Mouse (Mus musculus): Measurements from ENCODE around the gene Hagh. TPM values are rescaled to one million over a fixed set of nuclear protein-coding genes. Genes with fewer than 3 reads are reported as not detected.
A peak's percentile ranks its signal among the peaks of the same experiment; 100 is the strongest.

Gene Hagh
- polyA plus RNA-seq, 1 experiment from 2014 or later: 117 TPM

DNA sequence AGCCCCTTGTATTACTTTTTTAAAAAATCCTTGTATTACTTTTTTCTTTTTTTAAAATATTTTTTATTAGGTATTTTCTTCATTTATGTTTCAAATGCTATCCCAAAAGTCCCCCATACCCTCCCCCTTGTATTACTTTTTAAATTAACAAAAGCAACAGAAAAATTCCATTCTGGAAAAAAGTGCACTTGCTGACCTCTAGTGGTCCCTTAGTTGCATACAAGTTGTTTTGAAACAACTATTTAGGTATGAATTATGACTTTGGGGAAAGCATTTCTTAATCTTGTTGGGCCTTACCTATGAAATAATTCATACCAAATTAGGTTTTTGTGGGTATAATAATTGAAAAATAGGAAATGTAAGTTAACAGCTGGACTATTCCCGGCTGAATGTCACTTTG lies 22.4 kb upstream of the Hagh start:
- Histone ChIP-seq H3K4me2 (no peak overlapping the region), H3K36me3 (replicated peaks) (no peaks in the 10 kb centered on the region), H3K9me3 (replicated peaks) (no peaks in the 10 kb centered on the region), H3K9ac (no peak overlapping the region), H3K4me1 (replicated peaks) (peaks cover 17% of the 10 kb centered on the region), H3K27me3 (peaks cover 8% of the 10 kb centered on the region; the same call in 1 of the 2 replicates), H3K4me3 (replicated peaks) (no peak overlapping the region), H3K27ac (replicated peaks) (no peak overlapping the region)
- ATAC-seq (ENCODE audit: insufficient read depth): no peak
- 25% methylated on average over 1 of the region's 1 CpGs for WGBS (ENCODE audit: insufficient replicate concordance)

DNA sequence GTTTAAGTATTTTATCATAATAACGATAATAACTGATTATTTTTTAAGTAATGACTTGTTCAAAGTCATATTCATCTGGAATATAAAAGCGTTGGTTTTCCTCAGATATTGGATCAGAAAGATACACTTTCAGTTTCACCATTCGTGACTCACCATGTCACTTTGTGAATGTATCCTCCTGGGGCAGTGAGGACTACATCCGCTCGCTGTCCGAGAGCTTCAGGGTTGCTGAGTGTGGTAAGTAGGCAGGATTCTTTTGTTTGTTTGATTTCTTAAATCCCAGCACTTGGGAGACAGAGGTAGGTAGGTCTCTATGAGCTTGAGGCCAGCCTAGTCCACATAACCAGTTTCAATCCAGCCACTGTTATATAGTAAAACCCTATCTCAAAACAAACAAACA lies 21.8 kb upstream of the Hagh start:
- Histone ChIP-seq H3K27ac (replicated peaks) (no peak overlapping the region), H3K4me3 (replicated peaks) (no peak overlapping the region), H3K9me3 (replicated peaks) (no peaks in the 10 kb centered on the region), H3K9ac (no peak overlapping the region), H3K4me2 (no peak overlapping the region), H3K4me1 (replicated peaks) (peaks cover 13% of the 10 kb centered on the region), H3K36me3 (replicated peaks) (no peaks in the 10 kb centered on the region), H3K27me3 (peaks cover 8% of the 10 kb centered on the region; the same call in 1 of the 2 replicates)
- no peak for ATAC-seq (ENCODE audit: insufficient read depth)
- 55% methylated on average over 6 of the region's 6 CpGs for WGBS (ENCODE audit: insufficient replicate concordance)

DNA sequence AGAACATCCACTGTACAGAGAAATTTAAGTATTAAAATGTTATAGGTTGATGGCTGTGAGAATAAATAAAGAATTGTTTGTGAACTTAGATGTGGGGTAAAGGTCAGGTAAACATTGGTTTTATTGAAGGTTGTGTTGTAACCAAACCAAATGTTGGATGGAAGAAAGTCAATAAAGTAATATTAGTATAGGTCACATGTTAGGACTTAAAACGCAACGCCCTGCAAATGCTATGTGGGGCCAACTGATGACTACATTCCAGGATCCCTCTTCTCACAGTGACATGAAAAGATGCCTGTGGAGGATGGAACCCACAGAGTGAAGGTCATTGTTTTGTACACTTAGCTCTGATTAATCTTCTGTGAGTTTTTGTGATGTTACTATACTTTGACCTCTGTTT lies 20.5 kb upstream of the Hagh start:
- Histone ChIP-seq H3K27me3 (peaks cover 16% of the 10 kb centered on the region), H3K9ac (no peak overlapping the region), H3K36me3 (replicated peaks) (no peaks in the 10 kb centered on the region), H3K27ac (replicated peaks) (no peak overlapping the region), H3K9me3 (replicated peaks) (no peaks in the 10 kb centered on the region), H3K4me2 (no peak overlapping the region), H3K4me3 (replicated peaks) (no peak overlapping the region), H3K4me1 (replicated peaks) (peaks cover 9% of the 10 kb centered on the region)
- no peak for ATAC-seq (ENCODE audit: insufficient read depth)
- 58% methylated on average over 2 of the region's 2 CpGs for WGBS (ENCODE audit: insufficient replicate concordance)

DNA sequence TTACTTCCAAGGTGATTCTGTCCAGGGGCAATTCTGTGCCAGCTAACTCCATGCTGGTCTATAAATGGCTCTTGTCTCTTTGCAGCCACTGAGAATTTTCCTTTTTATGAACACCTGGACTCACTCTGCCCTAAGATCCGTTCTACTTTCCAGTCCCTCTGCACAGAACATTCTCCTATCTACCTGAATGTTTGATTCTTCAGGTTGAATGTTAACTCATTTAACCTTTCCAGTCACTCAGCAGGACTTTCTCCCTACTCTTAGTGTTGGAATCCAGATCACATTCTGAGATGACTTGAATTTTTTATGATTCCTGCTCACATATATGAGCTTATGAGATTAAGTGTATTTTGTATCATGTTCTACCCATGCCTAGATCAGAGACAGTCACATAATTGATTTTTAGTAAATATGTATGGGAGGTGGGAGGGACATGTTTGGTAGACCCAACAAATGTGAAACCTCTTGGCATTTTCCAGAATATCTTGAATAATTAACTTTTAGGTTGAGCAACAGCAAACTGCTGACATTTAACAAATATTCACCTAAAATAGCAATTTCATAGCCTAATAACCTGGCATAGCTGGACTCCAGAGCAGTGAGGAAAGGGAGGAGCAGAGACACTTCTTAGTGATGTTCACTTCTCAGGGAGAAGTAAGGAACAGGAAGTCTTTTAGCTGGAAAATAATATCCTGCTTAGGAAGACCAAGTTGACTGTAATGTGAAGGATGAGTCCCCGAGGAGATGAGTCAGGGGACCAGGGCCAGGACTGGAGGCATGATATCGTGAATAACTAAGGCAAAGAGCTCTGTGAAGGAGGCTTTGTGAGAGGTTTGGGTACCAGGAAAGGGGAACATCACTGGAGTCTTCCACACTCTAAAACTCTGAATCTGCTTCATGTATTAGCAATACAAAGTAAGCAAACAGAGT lies 18.3 kb upstream of the Hagh start:
- Histone ChIP-seq H3K36me3 (replicated peaks) (no peaks in the 10 kb centered on the region), H3K9me3 (replicated peaks) (no peaks in the 10 kb centered on the region), H3K4me3 (replicated peaks) (no peak overlapping the region), H3K4me2 (no peak overlapping the region), H3K9ac (no peak overlapping the region), H3K27ac (replicated peaks) (no peak overlapping the region), H3K4me1 (replicated peaks) (no peaks in the 10 kb centered on the region), H3K27me3 (peaks cover 32% of the 10 kb centered on the region)
- no peak for ATAC-seq (ENCODE audit: insufficient read depth)
- 42% methylated on average over 3 of the region's 3 CpGs for WGBS (ENCODE audit: insufficient replicate concordance)

DNA sequence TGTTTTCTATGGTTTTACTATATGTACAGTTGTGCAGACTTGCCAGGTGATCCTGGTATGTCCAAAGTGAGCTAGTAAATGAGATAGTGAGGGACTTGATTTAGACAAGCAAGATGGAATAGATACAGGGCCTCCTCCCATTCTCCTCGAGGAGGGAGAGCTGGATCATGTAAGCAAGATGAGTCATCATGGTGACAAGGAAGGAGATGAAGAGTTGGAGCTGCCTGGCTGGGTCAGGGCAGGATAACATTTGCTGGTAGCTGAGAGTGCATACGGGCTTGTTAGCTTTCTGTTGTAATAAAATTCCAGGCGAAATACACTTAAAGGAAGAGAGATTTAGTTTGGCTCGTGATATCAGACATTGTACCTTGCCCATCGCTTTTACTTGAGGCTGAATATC lies 398 bp downstream of the Hagh start:
- H3K27me3 ChIP-seq: peaks cover 37% of the 10 kb centered on the region
- H3K9me3 ChIP-seq (replicated peaks): no peaks in the 10 kb centered on the region
- H3K27ac ChIP-seq (replicated peaks): no peak overlapping the region
- no peak overlapping the region for H3K9ac ChIP-seq
- H3K36me3 ChIP-seq (replicated peaks): no peaks in the 10 kb centered on the region
- no peak for ATAC-seq (ENCODE audit: insufficient read depth)
- H3K4me2 ChIP-seq: no peak overlapping the region
- 43% methylated on average over 5 of the region's 5 CpGs for WGBS (ENCODE audit: insufficient replicate concordance)
- peaks cover 14% of the 10 kb centered on the region; the same call in 1 of the 2 replicates for H3K4me1 ChIP-seq (replicated peaks)
- H3K4me3 ChIP-seq (replicated peaks): no peak overlapping the region

DNA sequence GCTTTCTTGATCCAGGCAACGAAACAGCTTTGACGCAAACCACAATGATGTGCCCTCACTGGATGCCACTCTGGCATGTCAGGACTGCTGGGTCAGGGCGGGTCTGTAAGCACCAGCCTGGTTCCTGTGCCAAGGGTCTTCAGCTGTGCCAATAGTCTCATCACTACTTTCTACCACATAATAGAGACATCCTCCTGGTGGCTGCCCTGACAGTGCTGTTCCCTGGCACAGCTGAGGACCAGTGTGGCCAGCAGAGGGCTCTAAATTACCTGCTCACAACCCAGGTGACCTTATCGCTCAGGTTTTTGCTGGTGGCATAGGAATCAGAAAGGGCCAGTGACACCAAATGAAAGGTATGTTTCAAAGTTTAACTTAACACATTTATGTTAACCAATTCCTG lies 1.2 kb downstream of the Hagh start:
- no peak overlapping the region for H3K27ac ChIP-seq (replicated peaks)
- H3K4me3 ChIP-seq (replicated peaks): no peak overlapping the region
- H3K4me2 ChIP-seq: no peak overlapping the region
- peaks cover 31% of the 10 kb centered on the region; the same call in 1 of the 2 replicates for H3K27me3 ChIP-seq
- H3K9me3 ChIP-seq (replicated peaks): no peaks in the 10 kb centered on the region
- WGBS (ENCODE audit: insufficient replicate concordance): 55% methylated on average over 4 of the region's 4 CpGs
- peaks cover 17% of the 10 kb centered on the region; the same call in 1 of the 2 replicates for H3K4me1 ChIP-seq (replicated peaks)
- H3K9ac ChIP-seq: no peak overlapping the region
- peak; percentile 40; the same call in 1 of the 2 replicates for ATAC-seq (ENCODE audit: insufficient read depth)
- no peaks in the 10 kb centered on the region for H3K36me3 ChIP-seq (replicated peaks)

DNA sequence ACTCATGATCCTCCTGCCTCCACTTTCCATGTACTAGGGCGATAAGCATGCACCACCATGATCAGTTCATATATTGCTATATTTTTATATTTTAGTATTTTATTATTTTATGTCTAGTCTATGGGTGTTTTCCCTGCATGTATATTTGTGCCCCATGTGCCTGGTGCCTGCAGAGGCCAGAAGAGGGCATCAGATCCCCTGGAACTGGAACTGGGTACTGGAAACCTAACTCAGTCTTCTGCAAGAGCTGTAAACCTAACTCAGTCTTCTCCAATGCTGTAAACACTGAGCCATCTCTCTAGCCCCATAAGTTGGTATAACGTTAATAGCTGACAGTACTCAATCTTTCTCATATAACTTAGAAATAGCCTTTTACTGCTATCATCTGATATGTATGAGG lies 2.7 kb downstream of the Hagh start:
- Histone ChIP-seq H3K27ac (replicated peaks) (no peak overlapping the region), H3K27me3 (peaks cover 19% of the 10 kb centered on the region; the same call in 1 of the 2 replicates), H3K4me3 (replicated peaks) (no peak overlapping the region), H3K4me1 (replicated peaks) (peaks cover 30% of the 10 kb centered on the region), H3K9ac (no peak overlapping the region), H3K36me3 (replicated peaks) (peaks cover 5% of the 10 kb centered on the region; the same call in 1 of the 2 replicates), H3K4me2 (no peak overlapping the region), H3K9me3 (replicated peaks) (no peaks in the 10 kb centered on the region)
- no peak for ATAC-seq (ENCODE audit: insufficient read depth)
- 41% methylated on average over 2 of the region's 2 CpGs for WGBS (ENCODE audit: insufficient replicate concordance)

DNA sequence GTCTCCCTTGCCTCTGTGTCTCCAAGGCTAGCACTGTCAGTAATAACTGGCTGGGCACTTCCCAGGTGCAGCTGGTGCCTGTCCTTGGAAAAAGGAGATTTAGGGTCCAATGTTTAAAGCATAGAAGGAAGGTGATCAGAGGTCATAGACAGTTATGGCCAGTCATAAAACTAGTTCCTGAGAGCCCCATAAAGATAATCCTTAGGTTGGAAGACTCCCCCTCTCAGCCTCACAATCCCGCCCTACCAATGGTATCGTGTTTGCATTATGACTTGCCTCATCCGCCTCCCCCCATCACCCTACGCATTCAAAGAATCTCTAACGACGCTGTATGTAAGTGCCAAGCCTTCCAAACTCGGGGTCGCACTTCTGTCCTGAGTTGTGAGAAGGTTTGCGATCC lies 4.6 kb downstream of the Hagh start:
- no peak overlapping the region for H3K27ac ChIP-seq (replicated peaks)
- no peak overlapping the region for H3K4me3 ChIP-seq (replicated peaks)
- no peak for ATAC-seq (ENCODE audit: insufficient read depth)
- no peak overlapping the region for H3K4me2 ChIP-seq
- H3K27me3 ChIP-seq: peaks cover 15% of the 10 kb centered on the region; the same call in 1 of the 2 replicates
- H3K9me3 ChIP-seq (replicated peaks): no peaks in the 10 kb centered on the region
- peaks cover 36% of the 10 kb centered on the region for H3K4me1 ChIP-seq (replicated peaks)
- H3K9ac ChIP-seq: no peak overlapping the region
- H3K36me3 ChIP-seq (replicated peaks): peaks cover 5% of the 10 kb centered on the region; the same call in 1 of the 2 replicates
- WGBS (ENCODE audit: insufficient replicate concordance): 60% methylated on average over 9 of the region's 9 CpGs

DNA sequence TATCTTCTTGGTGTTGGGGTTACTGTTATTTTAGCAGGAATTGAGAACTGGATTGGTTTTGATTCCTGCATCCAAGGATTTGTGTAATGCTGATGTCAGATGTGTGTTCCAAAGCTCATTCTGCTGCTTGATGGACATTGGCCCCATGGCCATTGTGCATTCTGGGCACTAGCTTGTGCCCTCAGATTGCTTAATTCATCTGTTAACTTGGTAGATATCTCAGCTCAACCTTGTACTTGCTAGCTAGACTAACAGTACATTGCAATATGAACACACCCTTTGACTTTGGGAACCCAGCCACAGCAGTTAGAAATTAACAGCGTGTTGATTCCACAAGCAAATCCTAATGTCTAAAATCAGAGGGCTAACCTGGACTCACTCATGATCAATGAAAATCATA lies 7.4 kb downstream of the Hagh start:
- Histone ChIP-seq H3K9ac (peak overlapping the region; percentile 33), H3K9me3 (replicated peaks) (no peaks in the 10 kb centered on the region), H3K36me3 (replicated peaks) (peaks cover 6% of the 10 kb centered on the region), H3K27ac (replicated peaks) (peak overlapping the region; percentile 87), H3K4me1 (replicated peaks) (peaks cover 45% of the 10 kb centered on the region), H3K4me2 (peak overlapping the region; percentile 71), H3K27me3 (no peaks in the 10 kb centered on the region), H3K4me3 (replicated peaks) (peak overlapping the region; percentile 51)
- no peak for ATAC-seq (ENCODE audit: insufficient read depth)
- 80% methylated on average over 1 of the region's 1 CpGs for WGBS (ENCODE audit: insufficient replicate concordance)

DNA sequence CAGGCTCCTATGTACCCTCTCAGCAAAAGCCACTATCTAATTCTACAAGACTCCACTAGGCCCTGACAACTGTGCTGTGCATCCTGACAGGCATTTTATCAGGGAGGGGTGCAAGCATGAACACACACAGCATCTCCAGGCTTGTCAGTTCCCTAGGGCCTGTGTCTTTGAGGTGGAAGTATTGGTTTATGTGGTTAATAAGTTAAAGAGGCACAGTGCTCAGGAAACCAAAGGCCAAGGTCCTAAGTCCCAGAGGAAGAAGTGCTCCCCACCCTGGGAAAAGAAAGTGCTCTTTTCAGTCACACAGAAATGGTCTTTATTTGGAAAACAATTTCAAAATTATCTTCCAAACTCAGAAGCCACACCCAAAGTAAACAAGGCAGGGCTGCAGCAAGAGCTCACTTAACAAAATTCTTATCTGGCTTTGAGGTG lies 8.7 kb downstream of the Hagh start:
- Histone ChIP-seq H3K36me3 (replicated peaks) (peaks cover 18% of the 10 kb centered on the region), H3K4me1 (replicated peaks) (peaks cover 49% of the 10 kb centered on the region), H3K4me2 (peak overlapping the region; percentile 78), H3K4me3 (replicated peaks) (peak overlapping the region; percentile 95), H3K9me3 (replicated peaks) (no peaks in the 10 kb centered on the region), H3K9ac (peak overlapping the region; percentile 93), H3K27ac (replicated peaks) (peak overlapping the region; percentile 100), H3K27me3 (no peaks in the 10 kb centered on the region)
- peak; percentile 41 for ATAC-seq (ENCODE audit: insufficient read depth)

DNA sequence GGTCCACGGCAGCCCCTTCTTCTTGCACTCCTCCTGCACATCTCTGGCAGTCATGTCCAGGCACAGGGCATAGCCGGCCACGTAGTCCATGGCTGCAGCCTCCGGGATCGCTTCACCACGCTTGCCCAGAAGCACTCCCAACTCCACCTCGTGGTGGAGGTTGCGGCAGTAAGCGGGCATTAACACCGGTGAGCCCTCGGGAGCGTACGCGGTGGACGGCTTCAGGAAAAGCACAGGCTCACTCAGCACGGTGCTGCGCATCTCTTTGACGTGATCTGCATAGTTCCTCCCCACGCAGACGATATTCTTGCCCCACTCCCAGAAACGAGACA lies 9.8 kb downstream of the Hagh start:
- H3K9me3 ChIP-seq (replicated peaks): no peaks in the 10 kb centered on the region
- ATAC-seq (ENCODE audit: insufficient read depth): peak; percentile 34
- H3K4me1 ChIP-seq (replicated peaks): peaks cover 48% of the 10 kb centered on the region
- peak overlapping the region; percentile 100 for H3K27ac ChIP-seq (replicated peaks)
- peak overlapping the region; percentile 93 for H3K9ac ChIP-seq
- H3K4me2 ChIP-seq: peak overlapping the region; percentile 78
- WGBS (ENCODE audit: insufficient replicate concordance): under 1% methylated on average over 21 of the region's 21 CpGs
- no peaks in the 10 kb centered on the region for H3K27me3 ChIP-seq
- H3K4me3 ChIP-seq (replicated peaks): peak overlapping the region; percentile 95
- H3K36me3 ChIP-seq (replicated peaks): peaks cover 29% of the 10 kb centered on the region
